Mouse (Mus musculus) MEL (cell line): Measurements from ENCODE around the gene Cfap46.
A peak's percentile ranks its signal among the peaks of the same experiment; 100 is the strongest.

Experiments
- CHD2 ChIP-seq: IDR thresholded peaks from 2 replicates; pipeline ENCODE4 v1.6.1; 2011; ENCODE audit warnings: low read length, improper control_type of control experiment
- CTCF ChIP-seq, 3 experiments: IDR thresholded peaks in 2 of 3; conservative IDR thresholded peaks in 1 of 3; 2 replicates each; pipeline ENCODE4 v1.5.1; 2011 to 2012; ENCODE audit warnings: low read length in 3 of 3, low read depth in 2 of 3, mild to moderate bottlenecking in 2 of 3, improper control_type of control experiment in 1 of 3, inconsistent platforms in 1 of 3, mixed read lengths in 1 of 3, moderate library complexity in 1 of 3; ENCODE audit not compliant: control insufficient read depth in 1 of 3, insufficient read depth in 1 of 3, poor library complexity in 1 of 3, severe bottlenecking in 1 of 3
- POLR2A ChIP-seq, 2 experiments: IDR thresholded peaks; 2 replicates each; pipeline ENCODE4 v1.6.1; 2011 to 2012; ENCODE audit warnings: low read length in 2 of 2, mild to moderate bottlenecking in 2 of 2, control low read depth in 1 of 2, improper control_type of control experiment in 1 of 2, low read depth in 1 of 2, moderate library complexity in 1 of 2; ENCODE audit not compliant: control insufficient read depth in 1 of 2, insufficient read depth in 1 of 2, poor library complexity in 1 of 2
- RCOR1 ChIP-seq: IDR thresholded peaks from 2 replicates; pipeline ENCODE4 v1.6.1; 2012; ENCODE audit warnings: low read depth, mild to moderate bottlenecking, inconsistent platforms, low read length, improper control_type of control experiment
- TAL1 ChIP-seq: IDR thresholded peaks from 2 replicates; pipeline ENCODE4 v1.6.1; 2012; ENCODE audit warnings: mild to moderate bottlenecking, inconsistent platforms, low read length, moderate library complexity, mixed read lengths
- TBP ChIP-seq: IDR thresholded peaks from 2 replicates; pipeline ENCODE4 v1.8.0; 2011; ENCODE audit warnings: low read depth, low read length, improper control_type of control experiment
- TCF12 ChIP-seq: IDR thresholded peaks from 2 replicates; pipeline ENCODE4 v1.6.1; 2014; ENCODE audit warnings: low read depth, mild to moderate bottlenecking, inconsistent platforms, low read length, improper control_type of control experiment, moderate library complexity
- USF1 ChIP-seq: IDR thresholded peaks from 2 replicates; pipeline ENCODE4 v1.6.1; 2014; ENCODE audit warnings: low read depth, mild to moderate bottlenecking, inconsistent platforms, low read length, improper control_type of control experiment, moderate library complexity
- ZC3H11A ChIP-seq: IDR thresholded peaks from 2 replicates; pipeline ENCODE4 v1.6.1; 2012; ENCODE audit warnings: low read depth, mild to moderate bottlenecking, inconsistent platforms, low read length, improper control_type of control experiment

- TF ChIP-seq POLR2A (IDR thresholded peaks at IDR 0.05; ENCODE audit: control insufficient read depth in 1 of 2, insufficient read depth in 1 of 2, low read depth in 1 of 2, low read length in 2 of 2, poor library complexity in 1 of 2) (no peak), CTCF (IDR thresholded peaks at IDR 0.05 in 2 of 3, conservative IDR thresholded peaks at IDR 0.05 in 1 of 3; ENCODE audit: control insufficient read depth in 1 of 3, insufficient read depth in 1 of 3, low read depth in 2 of 3, low read length in 3 of 3, poor library complexity in 1 of 3, severe bottlenecking in 1 of 3) (peak; percentile 68 to 73 (median 72)), TAL1 (no peak), TCF12 (no peak), RCOR1 (no peak), ZC3H11A (peak; percentile 21; the same call in 1 of the 2 replicates), TBP (no peak), CHD2 (no peak), USF1 (no peak)
Measured at GRCm38 (mm10) chr7:139615767-139616766, 67.5 kb downstream of the Cfap46 start.
